Mouse (Mus musculus) myocyte (in vitro differentiated cells): ENCODE results near the gene 5330417C22Rik.

Experiments
- E2F4 ChIP-seq: IDR thresholded peaks from one replicate; pipeline ENCODE4 v1.6.1; 2011; ENCODE audit warnings: mild to moderate bottlenecking, control low read depth, moderate library complexity; ENCODE audit not compliant: insufficient read depth
- POLR2A ChIP-seq: IDR thresholded peaks from one replicate; pipeline ENCODE4 v1.6.1; 2011; ENCODE audit warnings: low read depth, mild to moderate bottlenecking, control low read depth, moderate library complexity; ENCODE audit not compliant: insufficient read length
- POLR2AphosphoS2 ChIP-seq: IDR thresholded peaks from one replicate; pipeline ENCODE4 v1.6.1; 2011; ENCODE audit warnings: low read depth, control low read depth; ENCODE audit not compliant: insufficient read length

- TF ChIP-seq E2F4 (no peak), POLR2A (no peak), POLR2AphosphoS2 (no peak)
These were observed 61.4 kb downstream of the 5330417C22Rik start for GRCm38 (mm10) chr3:108474969-108475368.
